Mouse (Mus musculus): ENCODE results near the gene Fut11. TPM values are rescaled to one million over a fixed set of nuclear protein-coding genes. Genes with fewer than 3 reads are reported as not detected.

Gene Fut11
- 10 to 100 TPM in 1 of 2 experiments, 1 to 10 TPM in 1; 9.5 to 10.5 TPM for total RNA-seq (2023)

DNA sequence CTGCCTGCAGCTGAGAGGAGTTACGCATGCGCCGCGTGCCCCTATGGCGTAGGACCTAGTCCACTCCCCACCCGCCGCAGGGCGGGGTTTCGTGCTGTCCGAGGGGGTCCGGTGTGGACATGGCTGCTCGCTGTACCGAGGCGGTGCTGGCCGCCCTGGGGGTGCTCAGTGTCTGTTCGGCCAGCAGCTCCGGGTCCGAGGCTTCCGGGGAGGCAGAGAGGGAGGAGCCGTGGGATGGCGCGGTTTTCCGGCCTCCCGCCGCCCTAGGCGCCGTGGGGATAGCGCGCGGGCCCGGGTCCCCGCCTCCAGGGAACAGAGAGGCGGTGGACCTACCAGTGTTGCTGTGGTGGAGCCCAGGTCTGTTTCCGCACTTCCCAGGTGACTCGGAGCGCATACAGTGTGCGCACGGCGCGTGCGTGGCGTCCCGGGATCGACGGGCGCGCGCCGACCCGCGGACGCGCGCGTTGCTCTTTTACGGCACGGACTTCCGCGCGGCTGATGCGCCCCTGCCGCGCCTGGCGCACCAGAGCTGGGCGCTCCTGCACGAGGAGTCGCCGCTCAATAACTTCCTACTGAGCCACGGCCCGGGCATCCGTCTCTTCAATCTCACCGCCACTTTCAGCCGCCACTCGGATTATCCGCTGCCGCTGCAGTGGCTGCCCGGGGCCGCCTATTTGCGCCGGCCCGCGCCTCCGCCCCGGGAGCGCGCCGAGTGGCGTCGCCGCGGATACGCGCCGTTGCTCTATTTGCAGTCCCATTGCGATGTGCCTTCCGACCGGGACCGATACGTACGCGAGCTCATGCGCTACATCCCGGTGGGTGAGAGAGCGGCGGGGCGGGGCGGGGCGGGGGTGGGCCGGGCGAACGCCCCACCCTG is at the start of gene Fut11:
TSS of gene Fut11 (plus strand) at position 85 of the 877 bp plus-strand sequence.

DNA sequence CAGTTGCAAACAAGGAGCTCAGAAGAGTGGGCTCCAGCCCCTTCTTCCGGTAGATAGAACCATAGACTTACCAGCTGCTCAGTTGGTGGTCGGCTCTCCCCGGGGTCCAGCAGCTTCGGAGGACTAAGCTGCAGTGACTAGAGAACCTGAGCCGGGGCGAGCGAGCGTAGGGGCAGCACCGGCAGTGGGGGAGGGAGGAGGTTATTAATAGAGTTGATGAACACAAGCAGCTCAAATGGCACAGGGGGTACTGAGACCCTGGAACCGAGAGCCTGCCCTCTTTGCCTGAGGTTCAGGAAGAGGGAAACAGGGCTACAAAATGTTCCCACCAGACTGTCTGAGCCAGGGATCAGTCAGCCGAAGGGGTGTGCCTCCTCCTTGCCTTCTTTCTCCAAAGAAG is 38.4 kb upstream of the Fut11 start, which contains the start of gene Myoz1:
TSS of gene Myoz1 (minus strand) at position 180 of the 400 bp plus-strand sequence.

DNA sequence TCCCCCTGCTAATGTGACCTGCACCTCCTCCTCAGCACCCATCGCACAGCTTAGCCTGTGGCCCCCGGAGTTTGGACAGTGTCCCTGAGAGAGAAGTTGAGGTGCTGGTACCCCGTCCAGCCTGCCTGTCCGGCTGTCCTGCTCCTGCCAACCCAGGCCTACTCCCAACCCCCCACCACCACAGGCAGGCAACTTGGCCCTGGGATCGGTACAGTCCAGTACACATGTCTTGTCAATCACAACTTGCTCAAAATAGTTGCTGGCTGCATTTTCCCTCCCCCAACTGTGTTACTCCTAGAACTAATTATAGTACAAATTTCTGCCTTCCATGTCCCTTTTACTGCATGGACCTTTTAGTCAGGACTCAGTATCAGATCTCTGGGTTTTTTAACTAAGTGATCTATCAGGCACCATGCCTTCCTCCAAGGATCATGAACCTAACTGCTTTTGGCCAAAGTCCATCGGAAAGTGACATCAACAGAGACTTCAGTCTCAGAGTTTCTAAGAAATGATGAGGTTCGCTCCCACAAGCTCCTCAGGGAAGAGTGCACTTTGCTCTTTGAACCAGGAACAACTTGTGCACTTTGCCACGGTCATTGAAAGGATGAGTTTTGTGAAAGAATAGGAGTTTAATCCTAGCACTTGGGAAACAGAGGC is 26.5 kb upstream of the Fut11 start, which contains the start of gene Synpo2l:
TSS of gene Synpo2l (minus strand) at position 201 of the 657 bp plus-strand sequence.

GRCm38 (mm10) chr14:20674064-20674833 is 20.5 kb upstream of the Fut11 start, which contains the start of gene Sec24c:
Gene Sec24c (plus strand): TSS chr14:20674308.

GRCm38 (mm10) chr14:20702741-20703381 is 8.1 kb downstream of the Fut11 start, which contains the start of gene Chchd1:
Gene Chchd1 (plus strand): TSS chr14:20703006.

DNA sequence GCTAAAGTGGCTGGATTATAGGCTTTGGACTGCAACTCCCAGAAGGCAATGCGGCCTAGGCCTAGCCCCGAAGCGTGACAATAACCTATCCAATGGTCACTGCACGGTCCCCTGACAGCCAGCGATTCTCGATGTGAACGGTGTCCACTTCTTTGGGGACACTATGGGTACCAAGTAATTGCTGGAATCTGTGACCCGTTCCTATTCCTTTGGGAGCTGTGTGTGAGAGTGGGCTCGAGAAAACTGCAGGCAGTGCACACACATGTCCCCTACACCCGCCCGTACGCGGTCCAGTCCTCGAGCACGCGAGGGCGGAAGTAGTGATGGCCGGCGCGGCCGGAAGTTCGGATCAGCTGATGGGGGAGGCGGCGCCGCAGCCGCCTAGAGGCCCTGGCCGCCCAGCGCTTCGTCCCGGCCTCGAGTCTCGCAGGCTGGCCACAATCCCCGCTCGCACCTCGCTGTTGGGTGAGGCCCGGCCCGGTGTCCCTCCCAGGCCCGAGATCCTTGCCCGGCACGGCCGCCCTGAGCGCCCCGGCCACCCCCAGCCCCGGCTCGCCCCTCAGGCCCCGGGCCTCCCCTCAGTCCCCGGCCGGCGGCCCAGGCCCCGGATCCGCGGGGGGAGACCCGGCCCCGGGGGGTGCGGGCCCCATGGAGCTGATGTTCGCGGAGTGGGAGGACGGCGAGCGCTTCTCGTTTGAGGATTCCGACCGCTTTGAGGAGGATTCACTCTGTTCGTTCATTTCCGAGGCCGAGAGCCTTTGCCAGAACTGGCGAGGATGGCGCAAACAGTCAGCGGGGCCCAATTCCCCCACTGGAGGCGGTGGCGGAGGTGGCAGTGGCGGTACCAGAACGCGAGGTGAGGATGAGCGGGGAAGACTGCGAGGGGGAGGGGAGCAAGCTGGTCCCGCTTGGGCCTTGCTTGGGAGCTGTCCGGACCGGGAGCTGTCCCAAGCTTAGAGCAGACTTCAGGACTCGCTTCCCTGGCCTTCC is 12.7 kb downstream of the Fut11 start, which contains the start of gene Zswim8:
TSS of gene Zswim8 (plus strand) at position 352 of the 990 bp plus-strand sequence.

GRCm38 (mm10) chr14:20733952-20734774 is 39.4 kb downstream of the Fut11 start, which contains the start of gene Ndst2:
Gene Ndst2 (minus strand): TSS chr14:20734562.

Other genes with a start within 250 kb of the Fut11 start
- gene Cfap70, start 242.7 kb upstream of the Fut11 start, total RNA-seq (2023): 1 to 10 TPM; 1.1 to 1.2 TPM
- 10 to 100 TPM; 57.4 to 67.5 TPM for gene Anxa7, start 214.8 kb upstream of the Fut11 start, total RNA-seq (2023)
- 1 to 10 TPM; 5.6 to 8.4 TPM for gene Mss51, start 198.1 kb upstream of the Fut11 start, total RNA-seq (2023)
- 100 to 1,000 TPM; 109 to 120 TPM for gene Ppp3cb, start 148.4 kb upstream of the Fut11 start, total RNA-seq (2023)
- 1 to 10 TPM; 5.1 to 5.2 TPM for gene Usp54, start 53.9 kb upstream of the Fut11 start, total RNA-seq (2023)
- not detected for gene Myoz1, start 38.4 kb upstream of the Fut11 start, total RNA-seq (2023)
- not detected for gene Synpo2l, start 26.6 kb upstream of the Fut11 start, total RNA-seq (2023)
- gene Sec24c, start 20.7 kb upstream of the Fut11 start, total RNA-seq (2023): 100 to 1,000 TPM; 260 to 268 TPM
- gene Chchd1, start 8.0 kb downstream of the Fut11 start, total RNA-seq (2023): 10 to 100 TPM; 36.8 to 40.7 TPM
- gene Zswim8, start 12.6 kb downstream of the Fut11 start, total RNA-seq (2023): 100 to 1,000 TPM; 175 to 196 TPM
- gene Ndst2, start 39.6 kb downstream of the Fut11 start, total RNA-seq (2023): 10 to 100 TPM; 60.4 to 71.2 TPM
- 10 to 100 TPM; 20.3 to 21.6 TPM for gene Camk2g, start 99.1 kb downstream of the Fut11 start, total RNA-seq (2023)
- gene Plau, start 141.7 kb downstream of the Fut11 start, total RNA-seq (2023): 1 to 10 TPM; 1.2 to 1.6 TPM
- gene Vcl, start 234.4 kb downstream of the Fut11 start, total RNA-seq (2023): 10 to 100 TPM; 19.8 to 23.6 TPM